Mouse (Mus musculus) kidney, adult 2 months (tissue): ENCODE results near the gene Cxcr6. TPM values are rescaled to one million over a fixed set of nuclear protein-coding genes. Genes with fewer than 3 reads are reported as not detected.
A peak's percentile ranks its signal among the peaks of the same experiment; 100 is the strongest.

Experiments
- DNase-seq: peaks from one replicate; pipeline ENCODE4 v3.0.0; 2021
- H3K27ac ChIP-seq: fragments of 200-500 bp; 2 replicates; pipeline ENCODE4 v1.5.1; 2012; ENCODE audit warnings: low read depth, low read length, control low read depth, inconsistent platforms; ENCODE audit not compliant: insufficient read depth
- H3K27me3 ChIP-seq: fragments of 200-500 bp; replicated peaks from 2 replicates; pipeline ENCODE4 v1.6.1; 2012; ENCODE audit warnings: mild to moderate bottlenecking, moderate library complexity, low read length, inconsistent platforms; ENCODE audit not compliant: control insufficient read depth, insufficient read depth
- H3K36me3 ChIP-seq: fragments of 200-500 bp; 2 replicates; pipeline ENCODE4 v1.6.1; 2012; ENCODE audit warnings: mild to moderate bottlenecking, moderate library complexity, low read length, inconsistent platforms; ENCODE audit not compliant: control insufficient read depth, insufficient read depth
- H3K4me1 ChIP-seq: fragments of 200-500 bp; 2 replicates; pipeline ENCODE4 v1.6.1; 2011; ENCODE audit warnings: low read length; ENCODE audit not compliant: control insufficient read depth, insufficient read depth
- H3K4me3 ChIP-seq: fragments of 200-500 bp; 2 replicates; pipeline ENCODE4 v1.5.1; 2011; ENCODE audit warnings: mild to moderate bottlenecking, low read depth, low read length, control low read depth; ENCODE audit not compliant: insufficient read depth
- CTCF ChIP-seq: fragments of 200-500 bp; conservative IDR thresholded peaks from 2 replicates; pipeline ENCODE4 v1.5.1; 2011; ENCODE audit warnings: low read depth, mild to moderate bottlenecking, control low read depth, low read length, moderate library complexity, mixed read lengths; ENCODE audit not compliant: insufficient read depth, insufficient read length
- POLR2A ChIP-seq: fragments of 200-500 bp; IDR thresholded peaks from one replicate; pipeline ENCODE4 v1.6.1; 2011; ENCODE audit warnings: low read depth, low read length, control low read depth
- WGBS: fragments of 180-500 bp; shearing (Covaris S2); methylation state at CpG from one replicate; pipeline ENCODE4 v1.1.7; 2018; 5-methylcytosine and 5-hydroxymethylcytosine counted together
- polyA plus RNA-seq: library from polyadenylated mRNA; depleted of rRNA; stranded (reverse); fragments of >200 nt; gene quantifications from 2 replicates; pipeline ENCODE4 v1.2.3, GENCODE M21; 2012

Cxcr6 gene
- polyA plus RNA-seq, 1 experiment = 1.4 TPM

DNA sequence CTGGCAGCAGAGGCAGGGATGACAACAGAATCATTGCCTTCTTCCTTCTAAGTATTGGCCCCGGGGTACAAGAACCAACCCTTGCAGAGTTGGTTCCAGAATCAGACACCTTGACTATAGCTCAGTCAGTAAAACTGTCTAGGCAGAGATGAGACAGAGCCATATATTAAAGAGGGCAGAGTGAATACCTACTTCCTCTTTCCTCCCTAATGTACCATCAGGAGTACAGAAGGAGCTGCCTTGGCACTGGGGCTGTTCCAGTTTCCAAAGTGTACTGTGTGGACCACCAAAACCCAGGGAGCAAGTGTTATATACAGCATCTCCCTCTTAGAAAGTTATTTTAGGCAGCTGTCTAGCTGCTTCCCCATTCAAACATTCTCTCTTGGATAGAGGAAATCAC is 4.7 kb upstream of the Cxcr6 start:
- no peaks in the 10 kb centered on the region for H3K27me3 ChIP-seq
- H3K4me1 ChIP-seq = no peaks in the 10 kb centered on the region
- H3K4me3 ChIP-seq = no peak overlapping the region
- no peak for DNase-seq
- no peak overlapping the region for H3K27ac ChIP-seq
- peaks cover 8% of the 10 kb centered on the region for H3K36me3 ChIP-seq
- TF ChIP-seq POLR2A = no peak
- TF ChIP-seq CTCF = no peak
- 92% methylated on average over 1 of the region's 1 CpGs for WGBS

DNA sequence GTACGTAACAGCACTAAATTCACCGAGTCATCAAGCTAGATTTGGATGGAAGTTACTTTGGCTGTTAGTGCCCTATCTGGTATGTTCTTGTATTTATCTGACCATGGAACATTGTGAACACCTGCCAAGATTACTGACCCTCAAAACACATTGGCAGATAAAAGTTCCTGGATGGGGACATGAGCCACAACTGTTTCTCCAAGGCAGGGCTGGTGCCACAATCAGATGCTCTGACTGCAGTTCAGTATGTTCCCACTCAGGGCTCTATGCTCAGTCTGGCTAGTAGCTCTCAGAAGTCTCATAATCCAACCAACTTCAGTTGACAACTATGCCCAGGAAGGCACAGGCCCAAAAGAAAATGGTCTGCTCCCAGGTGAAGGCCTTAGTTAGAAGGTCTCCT is 3.9 kb upstream of the Cxcr6 start:
- DNase-seq = no peak
- 91% methylated on average over 2 of the region's 2 CpGs for WGBS
- peaks cover 8% of the 10 kb centered on the region for H3K36me3 ChIP-seq
- no peak overlapping the region for H3K27ac ChIP-seq
- no peaks in the 10 kb centered on the region for H3K4me1 ChIP-seq
- no peak overlapping the region for H3K4me3 ChIP-seq
- no peaks in the 10 kb centered on the region for H3K27me3 ChIP-seq
- no peak for TF ChIP-seq POLR2A
- TF ChIP-seq CTCF = no peak

DNA sequence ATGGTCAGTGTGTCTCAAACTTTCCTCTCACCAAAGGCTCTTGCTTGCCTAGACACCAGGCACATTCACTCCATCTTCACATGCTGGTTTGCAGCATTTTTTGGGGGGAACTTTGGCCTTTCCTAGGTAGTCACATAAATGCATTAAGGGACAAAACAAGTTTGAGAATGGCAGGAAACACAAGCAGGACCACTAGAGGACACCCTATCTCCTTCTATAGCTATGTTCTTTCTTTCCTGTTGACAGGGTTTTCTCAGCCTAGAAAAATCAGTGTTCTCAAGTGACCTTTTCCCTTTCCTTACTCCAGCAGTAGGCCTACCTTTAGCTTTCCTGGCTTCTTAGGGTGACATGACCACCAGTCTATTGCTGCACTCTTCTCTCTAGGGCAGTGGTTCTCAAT is 3.4 kb upstream of the Cxcr6 start:
- TF ChIP-seq CTCF = no peak
- Histone ChIP-seq H3K27me3 (no peaks in the 10 kb centered on the region), H3K36me3 (peaks cover 8% of the 10 kb centered on the region), H3K4me1 (no peaks in the 10 kb centered on the region), H3K4me3 (no peak overlapping the region), H3K27ac (no peak overlapping the region)
- no peak for DNase-seq

DNA sequence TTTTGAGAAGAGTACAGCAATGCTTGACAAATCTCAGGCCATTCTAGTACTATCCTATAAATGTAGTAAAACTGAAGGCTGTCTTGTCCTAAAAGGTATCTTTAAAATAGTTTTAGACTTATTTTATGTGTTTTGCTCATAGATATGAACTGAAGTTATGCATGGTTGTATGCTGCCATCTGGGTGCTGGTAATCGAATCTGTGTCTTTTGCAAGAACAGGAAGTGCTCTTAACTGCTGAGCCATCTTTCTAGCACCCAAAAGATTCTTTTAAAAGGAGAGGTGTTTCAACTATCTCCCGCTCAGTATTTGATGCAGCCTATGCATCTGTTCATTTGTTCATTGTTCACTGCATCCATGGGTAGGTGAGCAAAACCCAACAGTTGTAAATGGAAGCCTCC is 1.0 kb upstream of the Cxcr6 start:
- H3K27ac ChIP-seq = no peak overlapping the region
- no peak for TF ChIP-seq POLR2A
- TF ChIP-seq CTCF = no peak
- WGBS = 91% methylated on average over 2 of the region's 2 CpGs

DNA sequence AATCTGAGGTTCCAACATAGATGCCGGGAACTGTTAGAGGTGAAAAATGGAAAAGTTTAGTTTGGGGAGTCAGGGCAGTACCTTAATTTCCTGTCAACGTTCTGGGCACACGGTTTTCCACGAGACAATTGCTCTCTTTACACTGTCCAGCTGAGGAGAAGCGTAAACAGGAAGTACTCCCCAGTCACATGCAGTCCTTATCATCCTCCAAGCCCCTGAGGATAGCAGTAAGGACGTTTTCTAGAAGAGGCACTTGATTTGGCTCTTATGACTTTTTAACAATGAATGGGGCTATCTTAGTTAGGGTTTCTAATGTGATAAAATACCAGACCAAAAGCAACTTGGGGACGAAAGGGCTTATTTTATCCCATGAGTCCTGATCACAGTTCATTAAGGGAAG is 2.3 kb downstream of the Cxcr6 start:
- 69% methylated on average over 7 of the region's 7 CpGs for WGBS
- Histone ChIP-seq H3K4me1 (no peaks in the 10 kb centered on the region), H3K4me3 (no peak overlapping the region), H3K27ac (no peak overlapping the region), H3K27me3 (no peaks in the 10 kb centered on the region), H3K36me3 (peaks cover 6% of the 10 kb centered on the region; the same call in 1 of the 2 replicates)
- peak; percentile 7 for DNase-seq
- TF ChIP-seq POLR2A (no peak), CTCF (no peak)

More for the DNA sequence above, 1.0 kb upstream of the Cxcr6 start:
- Histone ChIP-seq H3K4me3 (no peak overlapping the region), H3K27me3 (no peaks in the 10 kb centered on the region), H3K36me3 (peaks cover 5% of the 10 kb centered on the region), H3K4me1 (no peaks in the 10 kb centered on the region)
- no peak for DNase-seq

DNA sequence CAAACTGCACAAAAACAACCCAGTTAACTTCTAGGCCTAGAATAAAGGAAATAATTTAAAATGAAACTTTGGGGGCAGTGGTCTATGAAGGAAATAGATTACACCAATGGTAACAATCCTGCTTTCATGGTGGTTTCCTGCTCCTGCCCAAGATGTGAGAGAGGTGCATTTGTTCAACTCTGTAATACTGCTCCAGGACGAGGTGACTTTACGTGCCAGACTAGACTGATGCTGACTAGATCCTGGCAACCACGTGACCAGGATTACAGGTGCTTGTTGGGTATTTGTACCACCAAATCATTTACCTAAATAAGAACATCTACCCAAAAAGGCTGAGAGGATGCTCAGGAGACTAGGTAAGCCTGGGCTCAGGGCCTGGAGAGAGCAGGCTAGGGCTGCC is 5.6 kb downstream of the Cxcr6 start:
- 91% methylated on average over 3 of the region's 3 CpGs for WGBS

DNA sequence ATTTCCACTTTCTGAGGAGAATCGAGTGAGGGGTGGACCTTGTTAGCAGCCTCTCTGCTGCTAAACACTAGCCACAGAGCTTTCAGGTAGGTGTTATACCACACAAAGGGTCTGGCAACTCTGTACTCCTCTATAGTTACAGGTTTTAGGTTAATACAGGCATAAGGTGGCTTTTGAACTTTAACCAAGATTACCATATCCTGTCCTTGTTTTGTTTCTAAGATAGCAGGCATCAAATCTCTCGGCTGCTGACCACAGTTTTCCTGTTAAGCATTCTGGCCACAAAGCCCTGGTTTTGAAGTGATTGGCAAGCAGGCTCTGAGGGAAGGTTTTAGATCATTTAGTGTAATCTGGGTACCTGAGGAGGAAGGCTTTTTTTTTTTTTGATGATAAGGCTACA is 8.1 kb downstream of the Cxcr6 start:
- Histone ChIP-seq H3K27me3 (no peaks in the 10 kb centered on the region), H3K4me1 (no peaks in the 10 kb centered on the region), H3K4me3 (no peak overlapping the region), H3K36me3 (peaks cover 8% of the 10 kb centered on the region), H3K27ac (no peak overlapping the region)
- WGBS = 67% methylated on average over 2 of the region's 2 CpGs
- no peak for DNase-seq
- TF ChIP-seq CTCF = no peak
- no peak for TF ChIP-seq POLR2A

More for the DNA sequence above, 5.6 kb downstream of the Cxcr6 start:
- no peak for DNase-seq
- Histone ChIP-seq H3K36me3 (peaks cover 6% of the 10 kb centered on the region; the same call in 1 of the 2 replicates), H3K27ac (no peak overlapping the region), H3K4me1 (no peaks in the 10 kb centered on the region), H3K4me3 (no peak overlapping the region), H3K27me3 (no peaks in the 10 kb centered on the region)
- TF ChIP-seq POLR2A (no peak), CTCF (no peak)

DNA sequence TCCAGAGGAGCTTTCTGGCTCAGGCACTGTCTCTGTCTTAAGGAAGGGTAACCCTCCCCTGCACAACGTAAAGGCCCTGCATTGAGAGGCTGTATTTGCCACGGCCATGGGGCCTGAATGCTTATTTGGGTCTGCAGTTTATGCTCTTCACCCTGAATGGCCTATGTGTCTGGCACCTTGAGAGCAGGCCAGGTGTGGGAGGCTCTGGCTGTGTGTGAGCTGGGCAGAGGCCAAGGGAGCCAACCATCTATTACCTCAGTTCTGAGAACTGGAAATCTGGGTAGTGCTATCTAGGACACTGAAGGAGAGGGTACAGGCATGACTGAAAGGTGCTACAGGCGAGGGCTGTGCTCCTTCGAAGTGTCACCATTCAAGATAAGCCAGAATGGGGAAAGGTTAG is 8.5 kb downstream of the Cxcr6 start:
- H3K4me1 ChIP-seq = no peaks in the 10 kb centered on the region
- TF ChIP-seq POLR2A = no peak
- no peak for TF ChIP-seq CTCF
- no peaks in the 10 kb centered on the region for H3K27me3 ChIP-seq
- peaks cover 8% of the 10 kb centered on the region for H3K36me3 ChIP-seq
- no peak overlapping the region for H3K27ac ChIP-seq
- WGBS = 94% methylated on average over 4 of the region's 4 CpGs
- H3K4me3 ChIP-seq = no peak overlapping the region
- no peak for DNase-seq
